ENCODE assay signal across 8 mouse cellular contexts in the genomic region with DNA sequence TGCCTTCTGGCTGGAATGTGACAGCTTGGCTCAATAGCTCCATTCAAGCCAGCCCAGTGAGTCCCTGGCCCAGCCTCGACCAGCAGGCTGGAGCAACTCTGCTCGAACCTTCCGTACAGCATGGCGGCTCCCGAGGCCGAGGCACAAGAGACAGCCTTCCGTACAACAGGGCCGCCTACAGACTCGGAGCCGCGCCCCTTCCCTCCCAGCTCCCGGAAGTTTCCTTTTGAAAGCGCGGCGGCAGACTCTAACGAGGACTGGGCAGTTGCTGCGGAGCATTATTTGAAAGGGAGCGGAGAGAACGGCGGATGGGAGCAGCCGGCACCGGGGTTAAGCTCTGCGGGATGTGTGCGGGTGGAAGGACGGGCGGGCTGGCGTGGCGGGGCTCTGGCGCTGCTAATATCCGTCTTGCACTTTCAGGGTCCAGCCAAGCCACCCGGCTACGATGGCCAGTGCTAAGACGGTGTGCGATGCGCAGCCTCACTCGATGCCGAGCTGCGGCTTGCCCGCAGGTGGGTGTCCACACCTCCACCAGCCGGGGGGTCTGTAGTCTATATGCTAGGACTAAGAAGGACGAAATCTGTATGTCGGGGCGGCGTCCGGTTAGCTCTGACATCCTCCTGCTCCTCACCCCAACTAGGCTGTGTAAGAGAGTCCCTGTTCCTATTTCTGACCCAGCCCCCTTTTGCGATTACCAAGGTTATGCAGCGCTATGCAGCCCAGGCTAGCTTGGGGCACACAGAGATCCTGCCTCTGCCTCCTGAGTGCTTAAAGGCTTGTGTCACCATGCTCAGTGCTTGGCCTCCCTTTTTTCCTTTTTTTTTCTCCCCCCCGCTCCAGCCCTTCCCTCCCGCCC. TPM values are rescaled to one million over a fixed set of nuclear protein-coding genes. Genes with fewer than 3 reads are reported as not detected.
A peak's percentile ranks its signal among the peaks of the same experiment; 100 is the strongest.
DNase-seq lines count a peak whose midpoint lies in the region; ATAC-seq and TF ChIP-seq lines count a peak whose summit lies in the region.

A gene (plus strand): TSS at position 23 of the 856 bp plus-strand sequence.

- H3K27me3 ChIP-seq in embryonic facial prominence, embryonic 13.5 days, result no peaks in the 10 kb centered on the region
- H3K27me3 ChIP-seq in heart, adult 2 months (ENCODE audit: control insufficient read depth, insufficient read depth, low read length), result no peaks in the 10 kb centered on the region
- no peaks in the 10 kb centered on the region for H3K27me3 ChIP-seq in kidney, adult 2 months (replicated peaks; ENCODE audit: control insufficient read depth, insufficient read depth, low read length)
- no peaks in the 10 kb centered on the region for H3K27me3 ChIP-seq in limb, embryonic 12.5 days
- H3K27me3 ChIP-seq in midbrain, embryonic 14.5 days (ENCODE audit: control insufficient read depth, insufficient read depth, low read length), result no peaks in the 10 kb centered on the region

- WGBS in embryonic facial prominence, embryonic 13.5 days, result under 1% methylated on average over 49 of the region's 49 CpGs
- under 1% methylated on average over 49 of the region's 49 CpGs for WGBS in heart, adult 2 months
- under 1% methylated on average over 49 of the region's 49 CpGs for WGBS in kidney, adult 2 months
- WGBS in limb, embryonic 12.5 days, result under 1% methylated on average over 49 of the region's 49 CpGs
- WGBS in midbrain, embryonic 14.5 days, result 1% methylated on average over 49 of the region's 49 CpGs

- intact Hi-C loops in heart, adult 2 months (cut with DNase I), result loop anchor here (5.0 to 10.0 kb wide), 3 partner anchors 48 to 161 kb away; a partner anchor contains a TSS

- no peak for TF ChIP-seq POLR2A in heart, adult 2 months (IDR thresholded peaks at IDR 0.05; ENCODE audit: insufficient read depth, low read depth, low read length)
- TF ChIP-seq POLR2A in kidney, adult 2 months (IDR thresholded peaks at IDR 0.05; ENCODE audit: low read depth, low read length), result no peak

- DNase-seq in 416B (ENCODE audit: low read depth), result peak; percentile 94
- DNase-seq in adrenal gland, postnatal 4 days (ENCODE audit: low spot score in 2 of 2), result peak; percentile 62 to 80
- peak; percentile 91 for DNase-seq in heart, adult 2 months
- peak; percentile 93 for DNase-seq in kidney, adult 2 months
- DNase-seq in midbrain, embryonic 14.5 days, result peak; percentile 97
- DNase-seq in spleen, adult 12 weeks (ENCODE audit: low spot score), result peak; percentile 76

- peak within 1 kb of the TSS; percentile 75 for H3K4me2 ChIP-seq in embryonic facial prominence, embryonic 13.5 days
- H3K4me2 ChIP-seq in limb, embryonic 12.5 days, result peak within 1 kb of the TSS; percentile 84
- peak within 1 kb of the TSS; percentile 84 for H3K4me2 ChIP-seq in midbrain, embryonic 14.5 days (ENCODE audit: low read length)

- H3K9ac ChIP-seq in embryonic facial prominence, embryonic 13.5 days, result peak within 1 kb of the TSS; percentile 83
- peak within 1 kb of the TSS; percentile 58 for H3K9ac ChIP-seq in heart, adult 2 months (ENCODE audit: low read depth, low read length)
- peak within 1 kb of the TSS; percentile 78 for H3K9ac ChIP-seq in limb, embryonic 12.5 days (replicated peaks)
- H3K9ac ChIP-seq in midbrain, embryonic 14.5 days (replicated peaks; ENCODE audit: low read length), result peak within 1 kb of the TSS; percentile 65

- no peak for TF ChIP-seq CTCF in heart, adult 2 months (IDR thresholded peaks at IDR 0.05)
- no peak for TF ChIP-seq CTCF in kidney, adult 2 months (conservative IDR thresholded peaks at IDR 0.05; ENCODE audit: insufficient read depth, insufficient read length, low read depth, low read length)

- no peaks in the 10 kb centered on the region for H3K9me3 ChIP-seq in embryonic facial prominence, embryonic 13.5 days
- H3K9me3 ChIP-seq in limb, embryonic 12.5 days, result no peaks in the 10 kb centered on the region
- H3K9me3 ChIP-seq in midbrain, embryonic 14.5 days (ENCODE audit: control insufficient read depth, low read length), result no peaks in the 10 kb centered on the region

- peak within 1 kb of the TSS; percentile 61 for H3K27ac ChIP-seq in embryonic facial prominence, embryonic 13.5 days
- no peak within 1 kb of the TSS; the same call in 1 of the 2 replicates for H3K27ac ChIP-seq in heart, adult 2 months
- H3K27ac ChIP-seq in kidney, adult 2 months (ENCODE audit: insufficient read depth, low read depth, low read length), result no peak within 1 kb of the TSS
- peak within 1 kb of the TSS; percentile 66; the same call in 1 of the 2 replicates for H3K27ac ChIP-seq in limb, embryonic 12.5 days
- H3K27ac ChIP-seq in midbrain, embryonic 14.5 days (replicated peaks; ENCODE audit: low read depth, low read length), result no peak within 1 kb of the TSS

- ATAC-seq in embryonic facial prominence, embryonic 13.5 days (ENCODE audit: insufficient number of reproducible peaks, insufficient read depth, low FRiP score, low TSS enrichment, low read depth), result peak; percentile 87
- peak; percentile 94 for ATAC-seq in limb, embryonic 12.5 days (ENCODE audit: insufficient number of reproducible peaks, insufficient read depth, low FRiP score, low TSS enrichment, low read depth)
- ATAC-seq in midbrain, embryonic 14.5 days (ENCODE audit: low FRiP score, low TSS enrichment), result peak; percentile 93

- H3K4me1 ChIP-seq in embryonic facial prominence, embryonic 13.5 days, result peaks cover 16% of the 10 kb centered on the region
- peaks cover 2% of the 10 kb centered on the region for H3K4me1 ChIP-seq in heart, adult 2 months (ENCODE audit: control insufficient read depth, insufficient read depth, low read length)
- no peaks in the 10 kb centered on the region for H3K4me1 ChIP-seq in kidney, adult 2 months (ENCODE audit: control insufficient read depth, insufficient read depth, low read length)
- H3K4me1 ChIP-seq in limb, embryonic 12.5 days (replicated peaks), result peaks cover 19% of the 10 kb centered on the region
- peaks cover 10% of the 10 kb centered on the region for H3K4me1 ChIP-seq in midbrain, embryonic 14.5 days (ENCODE audit: control insufficient read depth, insufficient read depth, low read length)

- TF ChIP-seq EP300 in heart, adult 2 months (IDR thresholded peaks at IDR 0.05; ENCODE audit: insufficient read depth, low read depth, low read length), result no peak

- H3K36me3 ChIP-seq in embryonic facial prominence, embryonic 13.5 days, result peaks cover 25% of the 10 kb centered on the region
- H3K36me3 ChIP-seq in heart, adult 2 months (ENCODE audit: control insufficient read depth, insufficient read depth, low read length), result no peaks in the 10 kb centered on the region
- H3K36me3 ChIP-seq in kidney, adult 2 months (ENCODE audit: control insufficient read depth, insufficient read depth, low read length), result no peaks in the 10 kb centered on the region
- H3K36me3 ChIP-seq in limb, embryonic 12.5 days, result peaks cover 31% of the 10 kb centered on the region
- no peaks in the 10 kb centered on the region for H3K36me3 ChIP-seq in midbrain, embryonic 14.5 days (ENCODE audit: control insufficient read depth, insufficient read depth, low read length)

- H3K4me3 ChIP-seq in embryonic facial prominence, embryonic 13.5 days, result peak within 1 kb of the TSS; percentile 82
- peak within 1 kb of the TSS; percentile 67 for H3K4me3 ChIP-seq in heart, adult 2 months
- H3K4me3 ChIP-seq in kidney, adult 2 months (ENCODE audit: insufficient read depth, low read depth, low read length), result peak within 1 kb of the TSS; percentile 63
- H3K4me3 ChIP-seq in limb, embryonic 12.5 days (replicated peaks), result peak within 1 kb of the TSS; percentile 65
- H3K4me3 ChIP-seq in midbrain, embryonic 14.5 days (replicated peaks; ENCODE audit: low read depth, low read length), result peak within 1 kb of the TSS; percentile 65

- no peaks in the 10 kb centered on the region for H3K79me2 ChIP-seq in heart, adult 2 months (replicated peaks; ENCODE audit: control insufficient read depth, insufficient read depth, low read length)

RNA-seq across cellular contexts. Expression of the gene that starts here (rescaled TPM):
- total RNA-seq in adrenal gland, postnatal 4 days (2021), result 10 to 100 TPM; 28.0 to 28.8 TPM
- polyA plus RNA-seq in embryonic facial prominence, embryonic 13.5 days (2015; fragmentation: Nextera tagmentation; extraction: Ambion mirVana), result 99.6 and 115 TPM in 2 replicates
- total RNA-seq in heart, adult 2 months (2021), result under 1 TPM; 0.64 to 0.68 TPM
- 0.23 and 0.59 TPM in 2 replicates for polyA plus RNA-seq in heart, adult 2 months (2012; rRNA removed)
- polyA plus RNA-seq in kidney, adult 2 months (2012; rRNA removed), result 0.56 and 0.61 TPM in 2 replicates
- polyA plus RNA-seq in limb, embryonic 12.5 days (2016; fragmentation: Nextera tagmentation; extraction: Ambion mirVana), result 141 and 150 TPM in 2 replicates
- 17.8 and 32.5 TPM in 2 replicates for polyA plus RNA-seq in midbrain, embryonic 14.5 days (2014; fragmentation: Nextera tagmentation; extraction: Ambion mirVana)

Comparison
In these comparisons a context has a peak if more than half of its experiments do, and no peak if none do; other contexts are left out.
1. RNA of the gene that starts here (total RNA-seq): 28.0 to 28.8 TPM in adrenal gland, postnatal 4 days; 0.64 to 0.68 TPM in heart, adult 2 months; every median in the first group is over 10 times any median in the second.
2. RNA of the gene that starts here (polyA plus RNA-seq): 141 to 150 TPM in limb, embryonic 12.5 days, 99.6 to 115 TPM in embryonic facial prominence, embryonic 13.5 days and 17.8 to 32.5 TPM in midbrain, embryonic 14.5 days; 0.56 to 0.61 TPM in kidney, adult 2 months and 0.23 to 0.59 TPM in heart, adult 2 months; every median in the first group is over 10 times any median in the second.
3. Peak in DNase-seq, H3K4me3 ChIP-seq and H3K9ac ChIP-seq in heart, adult 2 months; RNA of the gene not detected or under 1 TPM.
4. Peak in DNase-seq and H3K4me3 ChIP-seq in kidney, adult 2 months; RNA of the gene not detected or under 1 TPM.
5. H3K27ac ChIP-seq: peak in embryonic facial prominence, embryonic 13.5 days (single experiment) and limb, embryonic 12.5 days (single experiment); none in heart, adult 2 months (single experiment), kidney, adult 2 months (single experiment) and midbrain, embryonic 14.5 days (single experiment).
6. Peak in every context shown above with its lines, with median percentiles within 50 percentile points of each other: DNase-seq, ATAC-seq, H3K4me2 ChIP-seq, H3K4me3 ChIP-seq and H3K9ac ChIP-seq.